Mouse (Mus musculus): ENCODE data around the gene Apoc4. TPM values are rescaled to one million over a fixed set of nuclear protein-coding genes. Genes with fewer than 3 reads are reported as not detected.
A peak's percentile ranks its signal among the peaks of the same experiment; 100 is the strongest.

Apoc4 gene
- total RNA-seq, 2 experiments from 2014 or later = not detected

- intact Hi-C loops (cut with DNase I) = no loop called here
- no peak for DNase-seq
Observed at GRCm38 (mm10) chr7:19683771-19684201, 2.5 kb upstream of the Apoc4 start.

DNA sequence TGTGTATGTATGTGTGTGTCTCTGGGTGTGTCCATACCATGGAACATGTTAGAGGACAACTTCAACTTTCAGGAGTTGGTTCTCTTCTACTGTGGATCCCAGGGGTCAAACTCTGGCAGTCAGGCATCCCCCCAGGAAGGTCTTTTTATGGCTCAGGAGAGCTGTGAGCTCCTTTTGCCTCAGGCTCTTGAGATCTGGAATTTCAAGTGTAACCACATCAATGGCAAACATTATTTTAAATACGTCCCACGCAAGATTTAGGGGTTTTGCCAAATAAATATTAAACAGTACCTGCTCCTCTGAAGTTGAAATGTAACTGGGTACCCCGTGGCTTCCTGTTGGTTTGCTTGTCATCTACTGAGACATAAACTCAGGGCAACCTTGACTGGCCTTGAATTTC lies 1.7 kb upstream of the Apoc4 start:
- DNase-seq = no peak
- intact Hi-C loops (cut with DNase I) = no loop called here

DNA sequence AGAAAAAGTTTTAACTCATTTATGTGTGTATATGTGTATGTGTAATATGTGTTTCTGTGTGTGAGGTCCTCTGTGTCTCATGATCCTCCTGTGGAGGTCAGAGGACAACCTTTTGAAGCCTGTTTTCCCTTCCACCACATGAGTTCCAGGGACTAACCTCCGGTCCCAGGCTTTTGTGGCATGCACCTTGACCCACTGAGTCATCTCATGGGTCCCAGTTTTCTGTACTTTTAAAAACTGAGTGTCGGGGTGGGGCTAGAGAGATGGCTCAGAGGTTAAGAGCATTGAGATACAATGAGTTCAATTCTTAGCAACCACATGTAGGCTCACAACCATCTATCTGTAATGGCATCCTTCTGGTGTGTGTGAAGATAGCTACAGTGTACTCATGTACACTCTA lies 577 bp downstream of the Apoc4 start:
- intact Hi-C loops (cut with DNase I) = no loop called here
- no peak for DNase-seq

DNA sequence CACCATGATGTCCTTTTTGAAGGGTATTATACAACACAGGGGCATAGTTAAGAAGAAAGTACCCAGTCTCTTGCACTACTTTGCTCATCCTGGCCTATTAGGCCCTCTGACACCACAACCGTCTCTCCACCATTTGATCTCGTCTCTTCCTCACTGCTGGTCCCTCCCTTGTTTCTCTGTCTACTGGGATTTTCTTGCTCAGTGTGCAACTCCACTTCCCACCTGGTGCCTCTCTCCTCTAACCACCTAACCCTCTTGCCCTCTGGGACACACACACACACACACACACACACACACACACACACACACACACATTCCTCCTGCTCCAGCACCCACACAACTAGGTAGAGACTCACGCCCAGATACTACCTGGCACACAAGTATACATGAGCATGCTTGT lies 2.4 kb downstream of the Apoc4 start:
- no peak for DNase-seq
- intact Hi-C loops (cut with DNase I) = no loop called here

GRCm38 (mm10) chr7:19677872-19678271 lies 3.4 kb downstream of the Apoc4 start, which contains the start of gene Apoc2:
Gene Apoc2 (minus strand): TSS chr7:19677941.
- no peak for DNase-seq
- intact Hi-C loops (cut with DNase I) = no loop called here

- DNase-seq = no peak
- intact Hi-C loops (cut with DNase I) = no loop called here
Observed at GRCm38 (mm10) chr7:19676662-19677061, 4.6 kb downstream of the Apoc4 start.

GRCm38 (mm10) chr7:19675824-19676223 lies 5.5 kb downstream of the Apoc4 start:
- intact Hi-C loops (cut with DNase I) = no loop called here
- no peak for DNase-seq

GRCm38 (mm10) chr7:19673083-19673699 lies 8.1 kb downstream of the Apoc4 start:
- intact Hi-C loops (cut with DNase I) = no loop called here
- DNase-seq = no peak

- DNase-seq = no peak
- intact Hi-C loops (cut with DNase I) = no loop called here
Observed at GRCm38 (mm10) chr7:19671511-19671910, 9.8 kb downstream of the Apoc4 start.

GRCm38 (mm10) chr7:19668947-19669721 lies 12.1 kb downstream of the Apoc4 start:
- intact Hi-C loops (cut with DNase I) = no loop called here
- peak; percentile 94 for DNase-seq

GRCm38 (mm10) chr7:19667434-19667833 lies 13.8 kb downstream of the Apoc4 start:
- no peak for DNase-seq
- intact Hi-C loops (cut with DNase I) = loop anchor here (1.0 kb wide), 1 partner anchor 34 kb away; no protein-coding TSS in a partner anchor

- intact Hi-C loops (cut with DNase I) = loop anchor here (1.0 kb wide), 1 partner anchor 35 kb away; no protein-coding TSS in a partner anchor
Observed at GRCm38 (mm10) chr7:19666750-19667149, 14.5 kb downstream of the Apoc4 start.

DNA sequence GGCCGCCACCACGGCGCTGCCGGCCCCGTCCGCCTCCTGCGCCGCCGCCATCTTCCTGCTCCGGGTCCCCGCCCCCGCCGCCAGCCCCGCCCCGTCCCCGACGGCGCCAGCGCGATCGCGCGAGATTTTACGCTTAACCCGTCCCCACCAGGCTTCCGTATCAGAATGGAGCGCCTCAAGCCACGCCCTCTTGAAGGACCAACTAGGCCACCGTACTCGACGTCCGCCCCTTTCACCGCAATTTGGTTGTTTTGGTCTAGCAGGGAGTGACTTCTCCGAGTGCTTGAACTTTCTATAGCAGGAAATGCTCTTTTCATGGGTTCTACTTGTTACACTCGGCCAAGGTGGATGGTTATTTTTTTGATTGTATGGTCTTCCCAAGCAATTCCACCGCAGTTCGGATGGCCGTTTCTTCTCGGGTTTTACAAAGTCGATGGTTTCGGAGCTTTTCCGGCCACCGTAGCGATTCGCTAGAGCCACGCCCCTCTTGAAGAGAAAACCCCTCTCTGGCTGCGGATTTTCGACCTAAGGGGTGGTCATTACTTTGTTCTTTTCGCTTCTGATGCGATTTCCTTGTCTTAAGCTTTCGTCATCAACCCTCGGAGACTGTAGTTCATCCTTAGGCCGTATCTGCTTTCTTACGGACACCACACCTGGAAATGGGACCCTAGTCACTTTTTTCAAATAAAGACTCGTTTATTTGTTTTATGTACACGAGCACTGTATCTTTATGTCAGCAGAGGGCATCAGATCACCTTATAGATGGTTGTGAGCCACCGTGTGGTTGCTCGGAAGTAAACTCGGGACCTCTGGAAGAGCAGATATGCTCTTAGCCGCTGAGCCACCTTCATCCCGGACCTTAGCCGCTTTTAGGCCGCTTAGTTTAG lies 16.1 kb downstream of the Apoc4 start, which contains the start of gene Clptm1:
Gene Clptm1 (minus strand): TSS at position 79 of the 887 bp plus-strand sequence.
- intact Hi-C loops (cut with DNase I) = no loop called here
- DNase-seq = peak; percentile 97

More at GRCm38 (mm10) chr7:19666750-19667149, 14.5 kb downstream of the Apoc4 start:
- no peak for DNase-seq

GRCm38 (mm10) chr7:19664455-19664954 lies 16.8 kb downstream of the Apoc4 start:
- DNase-seq = no peak
- intact Hi-C loops (cut with DNase I) = no loop called here

GRCm38 (mm10) chr7:19663940-19664339 lies 17.3 kb downstream of the Apoc4 start:
- DNase-seq = no peak
- intact Hi-C loops (cut with DNase I) = no loop called here

GRCm38 (mm10) chr7:19652614-19653013 lies 28.7 kb downstream of the Apoc4 start:
- intact Hi-C loops (cut with DNase I) = no loop called here

DNA sequence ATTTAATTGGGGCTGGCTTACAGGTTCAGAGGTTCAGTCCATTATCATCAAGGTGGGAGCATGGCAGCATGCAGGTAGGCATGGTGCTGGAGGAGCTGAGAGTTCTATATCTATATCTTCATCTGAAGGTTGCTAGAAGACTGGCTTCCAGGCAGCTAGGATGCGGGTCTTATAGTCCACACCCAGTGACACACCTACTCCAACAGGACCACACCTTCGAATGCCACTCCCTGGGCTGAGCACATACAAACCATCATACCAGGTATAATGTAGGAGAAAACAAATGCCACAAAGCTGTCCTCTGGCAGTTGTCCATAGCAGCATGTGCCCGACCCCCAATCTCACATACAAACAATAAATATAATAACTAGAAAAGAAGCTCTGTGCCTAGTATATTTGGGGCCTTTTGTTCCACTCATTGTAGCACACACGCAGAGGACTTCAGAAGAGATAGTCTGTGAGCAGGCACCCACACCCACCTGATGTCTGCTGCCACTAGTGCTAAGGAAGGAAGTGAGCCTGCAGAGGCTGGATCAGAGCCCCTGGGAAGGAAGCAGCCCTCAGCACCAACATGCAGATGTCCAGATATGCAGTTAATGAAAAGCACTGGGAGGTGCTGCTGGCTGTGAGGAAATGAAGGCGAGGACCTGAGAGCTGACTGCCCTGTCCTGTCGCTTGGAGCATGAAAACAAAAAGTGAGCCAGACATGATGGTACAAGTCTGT lies 30.1 kb downstream of the Apoc4 start:
- intact Hi-C loops (cut with DNase I) = no loop called here
- DNase-seq = no peak

More at GRCm38 (mm10) chr7:19652614-19653013, 28.7 kb downstream of the Apoc4 start:
- DNase-seq = no peak

DNA sequence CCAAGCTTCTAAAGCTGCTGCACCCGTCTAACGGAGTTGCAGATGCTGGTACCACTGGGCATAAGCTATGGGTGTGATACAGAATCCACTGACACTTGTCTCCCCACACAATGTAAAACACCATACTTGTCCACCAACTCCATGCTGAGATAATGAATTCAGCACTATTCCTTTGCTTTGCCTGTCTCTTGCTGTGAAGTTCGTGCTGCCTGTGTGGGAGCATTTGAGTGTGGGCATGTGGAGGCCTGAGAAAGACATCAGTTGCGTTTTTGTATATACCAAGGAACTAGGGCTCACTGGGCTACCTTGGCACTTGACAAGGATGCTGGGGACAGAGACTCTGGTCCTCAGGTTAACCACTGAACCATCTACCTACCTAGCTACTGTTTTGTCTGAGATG lies 40.1 kb downstream of the Apoc4 start:
- DNase-seq = no peak
- intact Hi-C loops (cut with DNase I) = no loop called here

GRCm38 (mm10) chr7:19635074-19635827 lies 46.0 kb downstream of the Apoc4 start:
- DNase-seq = no peak
- intact Hi-C loops (cut with DNase I) = loop anchor here (10.0 kb wide), 1 partner anchor 50 kb away; no protein-coding TSS in a partner anchor
